Mouse (Mus musculus) mouse trophoblast stem cell (cell line): ENCODE data around the gene Dennd1b.

ENCODE experiments used
- in situ Hi-C, 2 experiments: fragments of 300-500 bp; cut with MseI, MboI; formaldehyde crosslinking; loops; 2 replicates in 1 of 2; 3 replicates in 1 of 2; pipeline ENCODE4 v1.15.1; 2025

Dennd1b gene

DNA sequence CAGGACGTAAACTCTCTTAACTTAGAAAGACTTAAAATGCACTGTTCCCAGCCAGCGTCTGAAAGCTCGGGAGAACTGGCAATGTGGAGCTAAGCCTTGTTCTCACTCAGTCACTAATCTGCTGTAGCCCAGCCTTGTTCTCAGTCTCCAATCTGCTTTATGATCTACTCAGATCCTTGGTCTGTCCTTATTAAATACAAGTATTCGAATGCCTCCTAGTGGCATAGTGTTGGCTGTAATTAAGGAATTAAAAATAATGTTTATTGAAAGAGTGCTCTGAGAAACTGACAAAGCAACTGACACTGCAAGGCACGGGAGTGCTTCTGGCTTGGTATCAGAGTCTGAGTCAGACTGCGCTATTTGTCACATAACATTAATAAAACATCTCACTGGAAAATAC lies 116.3 kb downstream of the Dennd1b start:
- in situ Hi-C loops: no loop called here

DNA sequence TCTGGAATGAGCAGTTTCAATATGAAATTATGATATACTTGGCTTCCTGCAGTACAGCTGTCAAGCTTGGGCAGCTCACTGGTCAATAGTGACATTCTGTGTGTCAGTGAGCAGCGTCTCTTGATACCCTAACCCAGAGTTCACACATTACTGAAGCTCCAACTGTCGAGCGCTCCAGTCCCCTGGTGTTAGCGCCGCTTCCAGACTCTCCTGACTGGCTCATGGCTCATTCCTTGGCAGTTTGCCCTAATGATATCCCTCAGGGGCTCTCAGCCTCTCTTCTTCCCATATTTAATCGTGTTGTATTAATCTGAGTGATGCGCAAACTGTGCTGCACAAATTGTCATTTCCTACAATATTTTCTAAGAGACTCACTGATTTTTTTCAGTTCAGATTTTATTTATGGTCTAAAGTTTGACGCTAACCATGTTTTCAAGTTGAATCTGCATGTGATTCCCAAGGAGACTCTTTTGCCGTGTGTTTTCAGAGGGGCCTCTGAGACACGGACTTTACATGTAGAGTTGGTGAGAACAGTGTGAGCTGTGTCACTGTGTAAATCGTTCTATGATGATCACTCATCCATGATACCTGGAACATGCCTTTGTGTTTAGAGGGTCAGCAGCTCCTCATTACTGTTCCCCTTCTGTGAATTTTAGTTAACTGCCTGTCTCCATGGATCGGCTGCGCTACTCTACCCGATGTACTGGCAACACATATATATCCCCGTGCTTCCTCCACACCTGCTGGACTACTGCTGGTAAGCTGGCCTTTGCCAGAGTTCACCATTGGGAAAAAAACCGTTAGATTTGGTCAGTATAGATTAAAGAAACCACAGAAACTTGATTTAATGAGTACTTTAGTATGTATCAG lies 117.5 kb downstream of the Dennd1b start:
- in situ Hi-C loops: no loop called here

DNA sequence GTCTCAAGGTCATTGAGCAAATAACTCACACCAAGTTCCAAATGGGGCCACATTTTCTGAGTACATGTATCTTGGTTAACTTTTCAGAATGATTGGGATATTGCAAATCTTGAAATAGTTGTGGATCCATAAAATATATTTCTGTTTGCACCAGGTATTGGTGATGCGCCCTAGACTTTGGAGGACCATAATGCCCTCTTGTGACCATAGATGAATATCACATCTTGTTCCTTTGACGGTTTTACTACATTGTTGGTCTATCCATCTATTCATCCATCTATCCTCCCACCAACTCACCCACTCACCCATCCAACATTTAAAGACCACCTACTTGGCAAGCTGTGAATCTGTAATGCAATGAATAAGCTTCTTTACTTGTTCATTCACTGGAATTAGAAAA lies 120.1 kb downstream of the Dennd1b start:
- in situ Hi-C loops: no loop called here

DNA sequence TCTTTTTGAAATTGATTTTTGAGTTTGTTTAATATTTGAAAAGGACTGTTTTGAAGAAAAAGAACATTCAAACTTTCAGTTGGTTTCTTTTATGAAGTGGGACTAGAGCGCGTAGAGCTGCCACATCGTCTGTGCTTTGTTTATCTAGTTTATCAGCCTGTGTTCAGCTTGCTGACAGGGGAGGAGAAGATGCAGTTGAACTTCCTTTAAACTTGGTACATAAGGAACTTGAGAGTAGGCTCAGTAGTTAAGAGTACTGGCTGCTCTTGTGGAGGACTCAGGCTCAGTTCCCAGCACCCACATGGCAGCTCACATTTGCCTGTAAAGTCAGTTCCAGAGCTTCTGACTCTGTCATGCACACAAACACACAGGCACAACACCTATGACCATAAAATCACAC lies 124.3 kb downstream of the Dennd1b start:
- in situ Hi-C loops: no loop called here

DNA sequence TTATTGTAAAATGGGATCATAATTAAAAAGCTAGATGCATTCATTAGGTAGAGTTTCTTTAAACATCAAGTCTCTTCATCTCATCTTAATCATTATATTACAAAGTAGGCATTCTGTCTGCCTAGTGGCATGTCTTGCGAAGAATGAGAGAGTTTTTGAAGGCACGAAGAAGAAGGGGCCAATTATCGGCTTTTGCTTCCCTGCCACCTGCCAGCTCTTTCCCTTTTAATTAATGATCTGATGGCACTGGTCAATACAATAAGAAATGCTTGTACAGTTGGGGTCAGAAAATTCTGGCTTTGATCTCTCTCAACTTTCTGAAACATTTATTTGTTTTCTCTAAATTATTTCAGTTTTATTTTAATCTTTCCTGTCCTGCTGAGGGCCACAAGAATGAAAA lies 127.5 kb downstream of the Dennd1b start:
- in situ Hi-C loops: no loop called here

DNA sequence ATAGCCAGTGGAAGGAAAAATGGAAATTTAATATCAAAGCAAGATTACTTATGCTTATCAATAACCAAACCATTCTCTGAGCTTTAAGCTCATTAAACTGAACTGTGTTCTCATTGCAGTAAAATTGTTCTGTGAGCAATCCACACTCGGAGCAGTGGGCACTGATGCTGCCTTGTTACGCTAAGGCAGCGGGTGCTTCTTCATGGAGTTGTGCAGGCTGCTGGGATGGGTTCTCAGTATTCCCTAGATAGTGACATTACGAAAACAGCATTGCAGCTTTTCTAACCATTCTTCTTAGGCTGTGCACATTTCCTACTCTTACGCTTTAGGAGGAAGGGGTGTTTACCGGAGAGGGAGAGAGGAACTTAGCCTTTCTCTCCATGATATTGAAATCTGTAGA lies 128.5 kb downstream of the Dennd1b start:
- in situ Hi-C loops: no loop called here

DNA sequence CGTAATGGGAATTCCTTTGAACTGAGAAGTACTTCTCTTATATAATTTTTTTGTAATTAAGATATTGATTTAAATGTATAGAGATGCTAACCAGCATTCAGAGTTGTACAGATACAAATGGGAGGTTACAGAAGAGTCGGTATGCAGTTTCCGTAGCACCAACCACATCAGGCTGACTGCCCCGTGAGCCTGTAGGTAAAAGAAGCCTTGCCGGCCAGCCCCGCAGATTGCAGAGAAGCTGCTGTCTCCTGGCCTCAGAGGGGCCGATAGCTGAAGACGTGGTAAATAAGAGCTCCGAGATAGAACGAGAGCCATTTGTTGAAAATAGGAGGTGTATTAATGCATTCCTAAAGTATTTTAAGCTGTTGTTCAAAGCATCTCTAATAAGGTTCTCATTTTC lies 128.9 kb downstream of the Dennd1b start:
- in situ Hi-C loops: no loop called here

DNA sequence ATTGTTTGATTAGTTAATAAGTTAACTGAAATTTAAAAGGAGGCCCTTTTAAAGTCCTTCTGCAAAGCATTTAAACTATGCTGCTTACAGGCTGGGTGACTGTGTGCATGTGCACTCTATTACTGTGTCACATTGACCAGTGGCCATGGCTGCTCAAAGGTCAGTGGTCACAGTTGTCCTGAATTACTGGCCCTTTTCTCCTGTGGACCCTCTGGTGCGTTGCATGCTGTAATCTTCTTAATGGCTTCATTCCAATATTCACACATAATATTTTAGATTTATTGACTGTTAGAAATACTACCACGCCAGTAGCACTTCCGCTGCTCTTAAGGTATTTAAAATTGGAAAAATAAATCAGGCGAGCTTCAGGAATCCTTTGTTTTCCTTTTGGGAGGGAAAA lies 129.5 kb downstream of the Dennd1b start:
- in situ Hi-C loops: no loop called here

DNA sequence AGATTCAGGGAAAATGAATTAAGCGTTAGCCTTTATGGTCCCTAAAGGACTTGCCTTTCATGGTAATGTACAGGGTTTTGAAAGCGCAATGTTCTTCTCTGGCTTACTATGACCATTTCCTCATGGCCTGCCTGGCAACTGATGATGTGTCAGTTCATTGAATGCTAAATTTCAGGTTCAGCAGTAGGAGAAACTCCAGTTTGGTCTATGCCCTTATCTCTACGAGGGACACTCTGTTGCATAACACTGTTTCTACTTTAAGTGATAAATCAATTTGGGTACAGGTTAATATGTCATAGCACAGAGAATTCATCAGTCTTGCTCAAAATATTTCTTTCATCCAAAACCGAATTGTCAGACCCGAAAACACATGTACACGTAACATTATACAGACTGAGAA lies 133.1 kb downstream of the Dennd1b start:
- in situ Hi-C loops: no loop called here

DNA sequence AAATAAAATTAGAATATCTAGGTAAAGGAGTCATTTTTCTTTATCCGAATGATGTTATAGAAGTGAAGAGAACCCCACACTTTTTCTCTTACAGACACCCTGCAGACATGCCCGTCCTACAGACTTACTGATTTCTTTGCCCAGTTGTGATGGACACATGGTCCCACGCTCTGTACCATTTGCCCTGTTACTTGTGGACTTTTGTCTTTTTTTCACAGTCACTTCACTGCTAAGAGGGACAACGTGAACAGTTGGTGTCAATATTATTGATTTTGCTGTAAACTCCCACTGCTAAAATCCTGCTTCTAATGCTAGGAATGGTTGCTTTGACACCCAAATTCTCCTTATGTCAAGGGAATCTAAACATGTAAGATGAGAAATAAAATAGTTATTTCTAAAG lies 134.9 kb downstream of the Dennd1b start:
- in situ Hi-C loops: no loop called here

DNA sequence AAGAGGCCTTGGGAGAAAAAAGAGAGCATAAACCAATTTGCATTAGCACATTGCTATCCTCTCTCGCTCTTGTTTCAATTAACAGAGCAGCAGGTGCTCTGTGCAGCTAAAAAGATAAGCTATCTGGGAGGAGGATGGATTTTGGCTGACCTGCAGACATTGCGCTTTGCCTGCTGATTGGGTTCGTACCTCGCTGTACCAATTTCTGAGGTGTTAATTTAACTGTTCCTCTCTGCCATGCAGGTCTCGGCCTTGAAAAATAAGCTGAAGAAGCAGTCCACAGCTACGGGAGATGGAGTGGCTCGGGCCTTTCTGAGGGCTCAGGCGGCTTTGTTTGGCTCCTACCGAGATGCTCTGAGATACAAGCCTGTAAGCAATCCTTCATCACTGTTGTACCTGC lies 138.5 kb downstream of the Dennd1b start:
- in situ Hi-C loops: no loop called here

DNA sequence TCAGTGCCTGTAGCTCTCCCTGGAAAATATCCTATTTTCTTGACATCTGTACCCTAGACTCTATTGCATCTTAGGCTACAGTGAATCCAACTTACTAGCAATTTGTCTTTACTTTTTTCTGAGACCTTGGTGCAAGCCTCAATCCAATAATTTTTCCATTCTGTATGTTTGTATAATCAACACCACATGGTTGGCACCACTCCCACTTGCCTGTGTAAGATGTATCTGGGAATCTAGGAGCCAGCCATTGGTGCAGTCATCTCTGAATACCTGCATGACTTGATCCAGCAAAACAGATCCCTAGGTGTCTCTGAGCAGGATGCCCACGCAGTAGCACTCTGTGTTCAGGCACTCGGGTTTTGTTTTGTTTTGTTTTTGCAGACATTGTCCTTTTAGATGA lies 145.0 kb downstream of the Dennd1b start:
- in situ Hi-C loops: no loop called here

DNA sequence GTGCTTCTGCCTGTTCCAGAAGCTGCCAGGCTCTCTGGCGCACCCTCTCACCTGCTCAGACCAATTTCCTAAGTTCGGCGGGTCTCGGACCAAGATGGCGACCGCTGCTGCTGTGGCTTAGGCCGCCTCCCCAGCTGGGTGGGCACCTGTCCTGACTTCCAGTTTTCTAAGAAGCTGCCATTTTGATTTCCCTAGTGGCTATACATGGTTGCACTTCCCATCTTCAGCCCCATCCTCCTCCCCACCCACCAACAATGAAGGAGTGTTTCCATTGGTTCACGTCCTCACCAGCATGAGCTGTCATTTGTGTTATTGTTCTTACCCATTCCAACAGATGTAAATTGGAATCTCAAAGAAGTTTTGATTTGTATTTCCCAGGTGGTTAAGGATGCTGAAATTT lies 159.4 kb downstream of the Dennd1b start:
- in situ Hi-C loops: no loop called here

DNA sequence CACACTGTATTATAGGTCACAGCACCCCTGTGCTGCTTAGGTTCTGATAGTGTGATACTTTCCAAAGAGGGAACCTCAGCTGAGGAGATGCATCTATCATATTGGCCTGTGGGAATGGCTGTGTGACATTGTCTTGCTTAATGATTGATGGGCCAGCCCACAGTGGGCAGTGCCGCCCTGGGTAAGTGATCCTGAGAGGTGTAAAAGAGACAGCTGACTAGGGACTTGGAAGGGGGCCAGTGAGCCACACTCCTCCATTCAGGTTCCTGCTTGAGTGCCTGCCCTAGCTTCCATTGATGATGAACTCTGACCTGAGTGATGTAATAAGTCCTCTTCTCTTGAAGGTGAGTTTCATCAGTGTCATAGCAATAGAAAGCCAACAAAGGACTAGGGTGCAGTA lies 176.4 kb downstream of the Dennd1b start:
- in situ Hi-C loops: no loop called here

DNA sequence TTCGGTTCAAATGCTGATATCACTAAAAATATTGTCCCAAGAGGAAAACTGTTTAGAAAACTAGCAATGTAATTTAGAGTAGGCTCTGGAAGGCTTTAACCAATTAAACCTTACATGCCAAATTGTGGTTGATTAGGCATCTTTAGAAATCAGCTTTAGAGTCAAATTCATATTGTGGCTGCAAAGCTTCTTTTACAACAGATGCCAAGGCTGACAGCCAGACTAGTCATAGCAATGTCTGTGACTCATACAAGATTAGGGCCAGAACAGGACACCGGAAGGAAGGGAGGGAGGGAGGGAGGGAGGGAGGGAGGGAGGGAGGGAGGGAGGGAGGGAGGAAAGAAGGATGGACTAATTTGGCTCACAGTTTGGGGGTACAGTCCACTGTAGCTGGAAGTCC lies 182.3 kb downstream of the Dennd1b start:
- in situ Hi-C loops: no loop called here

DNA sequence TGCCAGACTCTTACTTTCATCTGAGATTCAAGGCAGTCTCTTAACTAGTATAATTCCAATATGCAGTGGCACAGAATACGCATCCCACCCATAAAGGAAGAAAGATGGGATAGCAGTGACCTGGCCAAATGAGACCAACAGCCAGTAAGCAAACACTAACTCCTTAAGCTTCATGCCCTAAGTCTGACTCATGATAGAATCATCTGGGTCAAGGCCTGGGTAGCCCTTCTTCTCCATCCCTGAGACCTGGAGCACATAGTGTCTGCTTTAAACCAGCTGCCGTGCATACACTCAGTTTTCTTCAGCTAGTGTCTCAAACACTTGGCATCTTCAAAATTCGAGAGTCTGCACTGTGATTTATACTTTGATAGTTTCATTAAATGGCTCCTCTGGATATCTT lies 183.1 kb downstream of the Dennd1b start:
- in situ Hi-C loops: no loop called here

DNA sequence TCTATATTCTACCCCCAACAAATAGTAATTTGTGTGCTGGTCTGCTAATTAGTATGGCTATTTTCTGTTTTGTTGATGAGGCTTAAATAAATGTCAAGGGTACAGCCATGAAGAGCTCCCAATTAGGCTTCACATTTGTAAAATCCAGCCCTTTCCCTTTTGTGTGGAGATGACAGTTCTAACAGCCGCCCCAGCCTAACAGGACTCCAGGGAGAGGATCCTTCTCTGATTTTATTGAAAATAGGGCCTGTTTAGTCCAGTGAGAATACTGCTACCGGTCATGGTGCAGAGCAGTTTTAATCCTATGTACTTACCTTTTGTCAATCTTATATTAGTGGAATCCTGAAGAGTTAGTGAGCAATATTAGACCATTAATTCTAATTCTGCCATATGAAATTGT lies 189.8 kb downstream of the Dennd1b start:
- in situ Hi-C loops: no loop called here

DNA sequence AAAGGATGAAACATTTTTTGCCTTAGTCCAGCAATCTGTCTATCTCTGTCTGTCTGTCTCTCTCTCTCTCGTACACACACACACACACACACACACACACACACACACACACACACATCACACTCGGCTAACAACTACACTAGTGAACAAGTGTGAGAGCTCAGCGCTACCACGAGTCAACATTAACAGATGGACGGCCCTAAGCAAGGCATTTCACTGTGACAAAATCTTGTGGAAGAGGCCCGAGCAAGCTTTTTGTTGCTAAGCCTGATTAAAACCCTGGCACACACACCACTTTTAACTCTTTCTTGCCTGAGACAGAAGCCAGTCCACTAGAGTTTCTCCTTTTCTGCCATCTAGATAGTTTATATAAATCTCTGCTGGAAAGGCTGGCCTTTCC lies 190.3 kb downstream of the Dennd1b start:
- in situ Hi-C loops: no loop called here

DNA sequence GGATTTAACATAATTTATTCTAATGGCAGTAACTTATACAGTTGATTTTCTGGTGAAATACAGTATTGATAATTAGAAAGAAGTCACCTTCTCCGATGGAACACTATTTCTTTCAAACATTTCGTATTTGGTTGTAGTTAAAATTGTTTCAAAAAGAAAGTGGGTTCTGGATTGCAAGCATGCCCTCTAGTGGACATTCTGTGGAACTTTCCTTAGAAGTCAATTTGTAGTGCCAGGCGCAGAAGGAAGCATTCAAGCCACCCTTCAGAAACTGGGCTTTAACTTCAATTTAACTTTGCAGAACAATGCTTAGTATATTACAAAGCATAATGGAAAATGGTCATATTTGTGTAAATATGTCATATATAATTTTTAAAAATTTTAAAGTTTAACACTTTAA lies 193.2 kb downstream of the Dennd1b start:
- in situ Hi-C loops: no loop called here

DNA sequence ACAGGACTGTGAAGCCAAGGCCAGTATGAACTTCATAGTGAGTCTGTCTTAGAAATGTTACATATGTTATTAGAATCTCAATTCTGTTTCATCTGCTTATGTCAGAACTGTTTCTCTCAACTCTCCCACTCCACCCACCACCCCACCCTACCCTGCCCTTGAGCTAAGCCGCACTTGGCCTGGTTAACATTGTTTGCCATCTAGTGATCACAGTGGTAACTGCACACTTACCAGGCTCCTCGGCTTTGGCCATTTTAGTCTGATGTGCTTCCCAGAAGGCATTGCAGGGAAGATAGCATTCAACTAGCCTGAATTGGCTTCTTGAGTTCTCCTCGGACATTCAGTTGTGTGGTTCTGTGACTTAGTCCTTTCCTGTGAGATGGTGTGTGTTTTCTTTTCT lies 198.4 kb downstream of the Dennd1b start:
- in situ Hi-C loops: loop anchor here (5.0 to 10.0 kb wide), 2 partner anchors 327 to 334 kb away; no protein-coding TSS in a partner anchor

DNA sequence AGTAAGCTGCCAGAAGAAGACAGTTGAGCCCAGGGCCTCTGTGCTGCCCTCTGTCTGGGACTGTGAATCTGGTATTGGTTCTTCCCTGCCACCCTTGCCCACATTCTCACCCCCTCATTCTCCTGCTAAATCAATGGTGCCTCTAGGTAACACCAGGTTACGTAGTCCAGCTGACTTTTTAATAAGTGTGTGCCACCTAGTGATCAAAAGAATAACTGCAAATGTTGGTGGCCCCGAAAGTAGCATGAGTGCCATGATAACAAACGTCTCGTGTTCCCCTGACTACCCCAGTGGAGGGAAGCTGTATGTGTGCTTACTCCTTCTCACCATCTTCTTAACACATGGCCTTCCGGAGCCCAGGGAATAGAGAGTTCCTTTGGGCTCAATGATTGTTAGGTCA lies 199.6 kb downstream of the Dennd1b start:
- in situ Hi-C loops: loop anchor here (5.0 to 10.0 kb wide), 2 partner anchors 328 to 336 kb away; no protein-coding TSS in a partner anchor

DNA sequence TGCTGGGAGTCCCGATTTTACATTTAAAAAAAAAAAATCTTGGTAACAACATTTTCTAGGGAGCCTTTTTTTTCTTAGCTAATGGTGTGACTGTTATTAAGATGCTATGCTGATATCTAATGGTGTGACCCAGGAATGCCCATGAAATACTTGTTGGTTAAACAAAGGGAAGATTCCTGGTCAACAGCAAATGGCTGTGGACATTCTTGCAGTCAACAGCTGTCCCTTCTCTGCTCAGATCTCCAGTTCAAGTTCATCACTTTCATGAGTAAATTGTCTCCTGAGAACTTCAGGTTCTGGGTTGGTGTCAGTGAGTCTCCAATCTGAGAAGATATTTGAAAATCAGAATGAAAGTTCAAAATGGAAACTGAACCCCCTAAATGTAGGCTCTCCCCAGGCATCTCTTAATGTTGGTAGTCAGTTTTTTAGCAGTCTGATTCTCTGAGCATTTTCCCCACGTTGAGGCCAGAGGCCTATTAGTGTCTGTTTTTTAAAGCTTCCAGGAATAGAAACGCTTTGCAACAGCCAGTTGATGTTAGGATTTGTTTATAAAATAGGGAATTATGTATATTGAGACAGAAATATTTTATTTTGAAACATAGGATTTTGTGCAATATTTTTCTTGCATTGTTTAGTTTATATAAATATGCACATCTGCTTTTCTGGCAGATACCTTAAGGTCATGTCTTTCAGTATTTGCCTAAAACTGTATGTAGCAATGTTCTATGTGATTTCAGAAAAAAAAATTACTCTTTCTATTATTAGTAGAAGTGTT lies 211.0 kb downstream of the Dennd1b start:
- in situ Hi-C loops: no loop called here

DNA sequence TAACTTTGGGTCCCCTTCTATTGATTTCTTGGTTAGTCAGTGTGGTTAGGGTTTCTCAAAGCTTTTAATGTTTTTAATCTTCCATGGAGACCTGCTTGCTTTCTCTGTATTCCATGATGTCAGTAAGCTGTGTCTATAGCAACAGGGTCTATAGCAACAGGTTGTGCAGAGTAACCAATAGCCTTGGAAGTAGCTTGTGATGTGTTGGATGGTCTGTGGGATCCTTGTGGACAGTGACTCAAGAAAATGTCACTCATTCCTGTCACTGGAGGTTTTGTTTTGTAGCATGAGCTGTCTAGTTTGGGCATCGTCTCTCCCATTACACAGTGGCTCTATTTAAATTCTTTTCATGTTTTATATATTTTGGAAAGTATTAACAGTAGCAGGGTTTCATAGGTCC lies 216.5 kb downstream of the Dennd1b start:
- in situ Hi-C loops: no loop called here
